Mouse (Mus musculus) stomach, postnatal 0 days (tissue): Measurements from ENCODE around the gene Ube2j2. TPM values are rescaled to one million over a fixed set of nuclear protein-coding genes. Genes with fewer than 3 reads are reported as not detected.
A peak's percentile ranks its signal among the peaks of the same experiment; 100 is the strongest.

Experiments used
- ATAC-seq: fragments of 200-750 bp; cut with Nextera tagmentation; 2 replicates; pipeline ENCODE4 v1.8.0; 2017; ENCODE audit not compliant: low FRiP score, low TSS enrichment
- DNase-seq: peaks from one replicate; pipeline ENCODE4 v3.0.0-alpha.2; 2016; ENCODE audit warnings: low spot score
- H3K27ac ChIP-seq: fragments of 300-500 bp; sonication (generic); replicated peaks from 2 replicates; pipeline ENCODE4 v1.5.1; 2014; ENCODE audit warnings: mild to moderate bottlenecking, control low read depth
- H3K27me3 ChIP-seq: fragments of 300-500 bp; sonication (generic); 2 replicates; pipeline ENCODE4 v1.6.1; 2014; ENCODE audit warnings: low read length; ENCODE audit not compliant: control insufficient read depth, insufficient read depth
- H3K36me3 ChIP-seq: fragments of 300-500 bp; sonication (generic); 2 replicates; pipeline ENCODE4 v1.6.1; 2014; ENCODE audit warnings: low read length, mixed read lengths; ENCODE audit not compliant: control insufficient read depth, insufficient read depth
- H3K4me1 ChIP-seq: fragments of 300-500 bp; sonication (generic); replicated peaks from 2 replicates; pipeline ENCODE4 v1.6.1; 2014; ENCODE audit warnings: antibody characterized with exemption; ENCODE audit not compliant: control insufficient read depth, insufficient read depth
- H3K4me2 ChIP-seq: fragments of 300-500 bp; sonication (generic); replicated peaks from 2 replicates; pipeline ENCODE4 v1.6.1; 2014; ENCODE audit warnings: low read depth, mild to moderate bottlenecking, control low read depth, moderate library complexity
- H3K4me3 ChIP-seq: fragments of 300-500 bp; sonication (generic); 2 replicates; pipeline ENCODE4 v1.5.1; 2014; ENCODE audit warnings: low read depth, low read length, control low read depth
- H3K9ac ChIP-seq: fragments of 300-500 bp; sonication (generic); 2 replicates; pipeline ENCODE4 v1.6.1; 2014; ENCODE audit warnings: mild to moderate bottlenecking, low read length, control low read depth, mixed read lengths
- H3K9me3 ChIP-seq: fragments of 300-500 bp; sonication (generic); 2 replicates; pipeline ENCODE4 v1.6.1; 2016; ENCODE audit warnings: low read length; ENCODE audit not compliant: control insufficient read depth
- CTCF ChIP-seq: IDR thresholded peaks from 2 replicates; pipeline ENCODE4 v1.5.1; 2016; ENCODE audit warnings: antibody characterized with exemption, low read depth, mild to moderate bottlenecking, moderate library complexity
- EP300 ChIP-seq: optimal IDR thresholded peaks from 2 replicates; pipeline ENCODE3; 2016; ENCODE audit warnings: antibody characterized with exemption
- WGBS: fragments of 180-500 bp; shearing (Covaris S2); extraction: QIAGEN DNeasy Blood & Tissue Kit; methylation state at CpG from one replicate; pipeline ENCODE4 v1.1.7; 2014; 5-methylcytosine and 5-hydroxymethylcytosine counted together
- polyA plus RNA-seq: library from polyadenylated mRNA; unstranded; fragments of >200 nt; fragmentation: Nextera tagmentation; extraction: Ambion mirVana; gene quantifications from 2 replicates; pipeline ENCODE4 v1.2.1, GENCODE M21; 2015

Gene Ube2j2
- polyA plus RNA-seq, 1 experiment from 2014 or later = 72.8 TPM

DNA sequence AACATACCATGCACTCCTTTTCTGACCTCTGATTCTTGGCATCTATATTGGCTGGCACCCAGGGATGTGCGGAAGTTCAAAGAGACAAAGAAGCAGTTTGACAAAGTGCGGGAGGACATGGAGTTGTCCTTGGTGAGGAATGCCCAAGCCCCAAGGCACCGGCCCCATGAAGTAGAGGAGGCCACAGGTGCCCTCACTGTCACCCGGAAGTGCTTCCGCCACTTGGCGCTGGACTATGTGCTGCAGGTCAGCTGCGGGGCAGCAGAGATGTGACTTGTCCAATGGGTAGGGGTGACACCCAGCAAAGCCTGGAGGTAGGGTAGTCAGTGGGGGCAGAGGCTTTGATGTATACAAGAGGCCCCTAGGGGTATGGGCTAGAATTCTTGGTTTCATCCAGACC is 44.3 kb upstream of the Ube2j2 start:
- TF ChIP-seq CTCF = no peak
- no peak for TF ChIP-seq EP300
- H3K9ac ChIP-seq = no peak overlapping the region
- H3K4me2 ChIP-seq = no peak overlapping the region
- DNase-seq = no peak
- ATAC-seq = no peak
- H3K27me3 ChIP-seq = no peaks in the 10 kb centered on the region
- no peak overlapping the region for H3K4me3 ChIP-seq
- WGBS = 93% methylated on average over 7 of the region's 7 CpGs
- peaks cover 19% of the 10 kb centered on the region for H3K36me3 ChIP-seq
- H3K27ac ChIP-seq = no peak overlapping the region
- H3K9me3 ChIP-seq = no peaks in the 10 kb centered on the region
- H3K4me1 ChIP-seq = peaks cover 9% of the 10 kb centered on the region; the same call in 1 of the 2 replicates

GRCm38 (mm10) chr4:155901205-155901604 is 42.4 kb upstream of the Ube2j2 start:
- no peak for DNase-seq
- Histone ChIP-seq H3K36me3 (peaks cover 19% of the 10 kb centered on the region), H3K27ac (no peak overlapping the region)

DNA sequence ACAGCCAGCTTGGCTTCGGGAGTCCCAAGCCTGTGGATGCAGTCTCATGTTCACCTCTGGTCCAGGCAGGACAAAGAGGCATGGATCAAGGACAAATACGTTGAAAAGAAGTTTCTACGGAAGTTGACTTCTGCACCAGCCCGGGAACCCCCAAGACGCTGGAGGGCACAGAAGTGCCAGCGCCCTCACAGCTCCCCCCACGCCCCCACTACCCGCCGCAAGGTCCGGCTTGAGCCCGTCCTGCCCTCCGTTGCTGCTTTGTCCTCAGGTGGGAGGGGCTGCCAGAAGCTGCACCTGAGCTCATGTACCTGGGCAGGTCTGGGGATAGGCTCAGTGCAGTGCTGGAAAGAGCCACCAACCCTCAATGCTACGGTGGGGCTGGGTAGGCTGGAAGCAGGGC is 40.4 kb upstream of the Ube2j2 start:
- WGBS = 92% methylated on average over 13 of the region's 13 CpGs
- H3K36me3 ChIP-seq = peaks cover 19% of the 10 kb centered on the region

More at GRCm38 (mm10) chr4:155901205-155901604, 42.4 kb upstream of the Ube2j2 start:
- Histone ChIP-seq H3K4me1 (no peaks in the 10 kb centered on the region), H3K27me3 (no peaks in the 10 kb centered on the region), H3K9ac (no peak overlapping the region), H3K4me2 (no peak overlapping the region), H3K9me3 (no peaks in the 10 kb centered on the region), H3K4me3 (no peak overlapping the region)
- ATAC-seq = no peak
- TF ChIP-seq CTCF (no peak), EP300 (no peak)
- 64% methylated on average over 3 of the region's 3 CpGs for WGBS

DNA sequence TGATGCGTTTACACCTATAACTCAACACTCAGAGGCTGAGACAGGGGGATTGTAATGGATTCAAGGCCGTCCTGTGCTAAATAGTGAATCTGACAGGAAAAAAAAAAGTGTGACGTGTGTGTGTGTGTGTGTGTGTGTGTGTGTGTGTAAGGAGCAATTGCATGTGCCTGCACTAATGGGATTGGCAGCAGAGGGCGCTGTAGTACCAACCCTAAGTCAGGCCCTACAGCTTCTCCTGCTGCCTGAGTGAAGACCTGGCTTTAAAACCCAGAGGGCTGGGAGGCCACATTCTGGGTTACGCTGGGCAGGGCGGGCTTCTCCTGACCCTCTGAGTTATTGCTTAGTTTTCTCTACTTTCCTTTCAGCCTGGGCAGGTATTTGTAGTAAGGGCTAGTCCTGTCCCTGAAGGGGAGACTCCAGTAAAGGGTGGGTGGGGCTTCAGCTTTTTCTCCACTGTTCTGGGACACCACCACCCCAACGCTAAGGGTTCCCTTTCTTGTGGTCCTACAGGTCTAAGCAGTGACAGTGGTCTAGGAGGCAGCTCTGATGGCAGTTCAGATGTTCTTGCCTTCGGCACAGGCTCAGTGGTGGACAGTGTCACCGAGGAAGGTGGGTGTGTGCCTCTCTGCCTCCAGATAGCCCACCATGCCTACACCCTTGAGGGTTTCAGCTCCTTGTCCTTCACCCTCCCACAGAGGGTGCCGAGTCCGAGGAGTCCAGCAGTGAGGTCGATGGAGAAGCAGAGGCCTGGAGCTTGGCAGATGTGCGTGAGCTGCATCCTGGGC is 39.1 kb upstream of the Ube2j2 start:
- peaks cover 17% of the 10 kb centered on the region for H3K36me3 ChIP-seq
- TF ChIP-seq EP300 (no peak), CTCF (peak; percentile 59)
- no peak overlapping the region for H3K4me2 ChIP-seq
- H3K9me3 ChIP-seq = no peaks in the 10 kb centered on the region
- peak; percentile 38 for DNase-seq
- H3K27me3 ChIP-seq = no peaks in the 10 kb centered on the region
- H3K4me1 ChIP-seq = no peaks in the 10 kb centered on the region
- no peak overlapping the region for H3K27ac ChIP-seq
- WGBS = 85% methylated on average over 13 of the region's 13 CpGs
- no peak for ATAC-seq
- H3K4me3 ChIP-seq = no peak overlapping the region
- H3K9ac ChIP-seq = no peak overlapping the region

More for the DNA sequence above, 40.4 kb upstream of the Ube2j2 start:
- no peak for ATAC-seq
- Histone ChIP-seq H3K27ac (no peak overlapping the region), H3K9me3 (no peaks in the 10 kb centered on the region), H3K9ac (no peak overlapping the region), H3K4me2 (no peak overlapping the region), H3K4me3 (no peak overlapping the region), H3K4me1 (no peaks in the 10 kb centered on the region), H3K27me3 (no peaks in the 10 kb centered on the region)
- TF ChIP-seq CTCF (no peak), EP300 (no peak)
- no peak for DNase-seq

GRCm38 (mm10) chr4:155905634-155906033 is 38.0 kb upstream of the Ube2j2 start:
- TF ChIP-seq CTCF = no peak
- TF ChIP-seq EP300 = no peak
- Histone ChIP-seq H3K9ac (no peak overlapping the region), H3K36me3 (peaks cover 8% of the 10 kb centered on the region), H3K4me3 (no peak overlapping the region), H3K4me1 (no peaks in the 10 kb centered on the region), H3K4me2 (no peak overlapping the region), H3K27ac (no peak overlapping the region), H3K27me3 (no peaks in the 10 kb centered on the region), H3K9me3 (no peaks in the 10 kb centered on the region)
- ATAC-seq (no peak), DNase-seq (no peak)
- 85% methylated on average over 13 of the region's 13 CpGs for WGBS

GRCm38 (mm10) chr4:155906125-155906524 is 37.5 kb upstream of the Ube2j2 start:
- H3K36me3 ChIP-seq = peaks cover 8% of the 10 kb centered on the region
- H3K4me1 ChIP-seq = no peaks in the 10 kb centered on the region
- no peak overlapping the region for H3K9ac ChIP-seq
- no peak overlapping the region for H3K4me2 ChIP-seq
- ATAC-seq (no peak), DNase-seq (no peak)
- H3K27me3 ChIP-seq = no peaks in the 10 kb centered on the region
- H3K9me3 ChIP-seq = no peaks in the 10 kb centered on the region
- H3K27ac ChIP-seq = no peak overlapping the region
- TF ChIP-seq CTCF (no peak), EP300 (no peak)
- no peak overlapping the region for H3K4me3 ChIP-seq
- 78% methylated on average over 9 of the region's 9 CpGs for WGBS
